Mouse (Mus musculus): ENCODE data around the gene Hist1h1e.

- TF ChIP-seq CHD2 (IDR thresholded peaks at IDR 0.05; ENCODE audit: low read length) = no peak
- TF ChIP-seq USF1 (IDR thresholded peaks at IDR 0.05; ENCODE audit: low read depth, low read length) = no peak
- TF ChIP-seq POLR2A (IDR thresholded peaks at IDR 0.05; ENCODE audit: low read depth, low read length) = no peak
- TF ChIP-seq MYC (IDR thresholded peaks at IDR 0.05; ENCODE audit: low read depth, low read length) = no peak
- no peak for TF ChIP-seq MAX (IDR thresholded peaks at IDR 0.05; ENCODE audit: low read length)
- no peak for TF ChIP-seq MAZ (IDR thresholded peaks at IDR 0.05; ENCODE audit: low read depth, low read length)
- no peak for TF ChIP-seq USF2 (conservative IDR thresholded peaks at IDR 0.05; ENCODE audit: low read depth, low read length)
- no peak for TF ChIP-seq HCFC1 (IDR thresholded peaks at IDR 0.05; ENCODE audit: low read depth, low read length)
- TF ChIP-seq RAD21 (IDR thresholded peaks at IDR 0.05; ENCODE audit: low read depth, low read length) = no peak
Measured at GRCm38 (mm10) chr13:23605052-23605451, 17.3 kb downstream of the Hist1h1e start.
